Mouse (Mus musculus) myocyte (in vitro differentiated cells): ENCODE measurements around the gene Whrn. TPM values are rescaled to one million over a fixed set of nuclear protein-coding genes. Genes with fewer than 3 reads are reported as not detected.
A peak's percentile ranks its signal among the peaks of the same experiment; 100 is the strongest.

Experiments used
- H3K27me3 ChIP-seq: one replicate; pipeline ENCODE4 v1.6.1; 2011; ENCODE audit not compliant: control insufficient read depth, insufficient read depth, insufficient read length
- H3K36me3 ChIP-seq: one replicate; pipeline ENCODE4 v1.6.1; 2011; ENCODE audit not compliant: control insufficient read depth, insufficient read depth
- H3K4me2 ChIP-seq: one replicate; pipeline ENCODE4 v1.6.1; 2011; ENCODE audit warnings: low read depth, control low read depth
- H3K4me3 ChIP-seq: one replicate; pipeline ENCODE4 v1.5.1; 2011; ENCODE audit warnings: mild to moderate bottlenecking, control low read depth, moderate library complexity
- H3K79me2 ChIP-seq: one replicate; pipeline ENCODE4 v1.6.1; 2011; ENCODE audit not compliant: control insufficient read depth, insufficient read depth
- H3ac ChIP-seq: one replicate; pipeline ENCODE4 v1.6.1; 2011; ENCODE audit not compliant: control insufficient read depth, insufficient read length
- CEBPB ChIP-seq: IDR thresholded peaks from 2 replicates; pipeline ENCODE4 v1.6.1; 2011; ENCODE audit warnings: mild to moderate bottlenecking, moderate library complexity; ENCODE audit not compliant: poor library complexity, insufficient read depth, severe bottlenecking
- E2F4 ChIP-seq: IDR thresholded peaks from one replicate; pipeline ENCODE4 v1.6.1; 2011; ENCODE audit warnings: mild to moderate bottlenecking, control low read depth, moderate library complexity; ENCODE audit not compliant: insufficient read depth
- MAX ChIP-seq: IDR thresholded peaks from one replicate; pipeline ENCODE4 v1.6.1; 2011; ENCODE audit warnings: low read depth, mild to moderate bottlenecking, control low read depth
- MYOD1 ChIP-seq, 3 experiments: IDR thresholded peaks; one replicate each; pipeline ENCODE4 v1.6.1; 2011; ENCODE audit warnings: control low read depth in 2 of 3, low read depth in 2 of 3, mild to moderate bottlenecking in 2 of 3, moderate library complexity in 1 of 3; ENCODE audit not compliant: insufficient read length in 2 of 3, control insufficient read depth in 1 of 3
- MYOG ChIP-seq, 3 experiments: IDR thresholded peaks; one replicate each; pipeline ENCODE4 v1.6.1; 2011; ENCODE audit warnings: control low read depth in 2 of 3, low read depth in 2 of 3, mild to moderate bottlenecking in 2 of 3; ENCODE audit not compliant: insufficient read length in 2 of 3, control insufficient read depth in 1 of 3, insufficient read depth in 1 of 3
- POLR2A ChIP-seq: IDR thresholded peaks from one replicate; pipeline ENCODE4 v1.6.1; 2011; ENCODE audit warnings: low read depth, mild to moderate bottlenecking, control low read depth, moderate library complexity; ENCODE audit not compliant: insufficient read length
- POLR2AphosphoS2 ChIP-seq: IDR thresholded peaks from one replicate; pipeline ENCODE4 v1.6.1; 2011; ENCODE audit warnings: low read depth, control low read depth; ENCODE audit not compliant: insufficient read length
- REST ChIP-seq: IDR thresholded peaks from one replicate; pipeline ENCODE4 v1.6.1; 2011; ENCODE audit warnings: mild to moderate bottlenecking, control low read depth, moderate library complexity; ENCODE audit not compliant: insufficient read depth, insufficient read length
- SRF ChIP-seq: IDR thresholded peaks from one replicate; pipeline ENCODE4 v1.6.1; 2011; ENCODE audit warnings: low read depth; ENCODE audit not compliant: control insufficient read depth, insufficient read length
- TCF12 ChIP-seq: IDR thresholded peaks from one replicate; pipeline ENCODE4 v1.6.1; 2011; ENCODE audit warnings: mild to moderate bottlenecking, control low read depth; ENCODE audit not compliant: poor library complexity, insufficient read depth, severe bottlenecking
- TCF3 ChIP-seq: IDR thresholded peaks from one replicate; pipeline ENCODE4 v1.6.1; 2011; ENCODE audit warnings: low read depth, control low read depth; ENCODE audit not compliant: insufficient read length
- USF1 ChIP-seq: IDR thresholded peaks from one replicate; pipeline ENCODE4 v1.6.1; 2011; ENCODE audit warnings: low read depth, mild to moderate bottlenecking, control low read depth, moderate library complexity
- polyA plus RNA-seq: library from polyadenylated mRNA; unstranded; fragments of >200 nt; fragmentation: generic; extraction: Trizol; gene quantifications from one replicate; pipeline ENCODE4 v1.2.1, GENCODE M21; 2012; ENCODE audit warnings: missing spikeins

Gene Whrn
- polyA plus RNA-seq, 1 experiment: 18.8 TPM

- Histone ChIP-seq H3K4me3 (no peak overlapping the region), H3K79me2 (no peaks in the 10 kb centered on the region), H3K4me2 (no peak overlapping the region), H3K27me3 (no peaks in the 10 kb centered on the region), H3ac (no peak overlapping the region), H3K36me3 (peaks cover 33% of the 10 kb centered on the region)
- TF ChIP-seq REST: no peak
- no peak for TF ChIP-seq CEBPB
- no peak for TF ChIP-seq POLR2AphosphoS2
- no peak for TF ChIP-seq USF1
- no peak for TF ChIP-seq E2F4
- TF ChIP-seq MAX: no peak
- TF ChIP-seq SRF: no peak
Measured at GRCm38 (mm10) chr4:63373404-63373803, 122.4 kb downstream of the Whrn start.

GRCm38 (mm10) chr4:63371890-63372289, 123.9 kb downstream of the Whrn start:
- Histone ChIP-seq H3K4me3 (no peak overlapping the region), H3K36me3 (peaks cover 42% of the 10 kb centered on the region), H3K79me2 (no peaks in the 10 kb centered on the region), H3ac (no peak overlapping the region), H3K4me2 (no peak overlapping the region), H3K27me3 (no peaks in the 10 kb centered on the region)
- no peak for TF ChIP-seq TCF3
- no peak for TF ChIP-seq REST
- no peak for TF ChIP-seq TCF12
- no peak for TF ChIP-seq E2F4
- TF ChIP-seq POLR2AphosphoS2: no peak
- no peak for TF ChIP-seq MAX
- TF ChIP-seq MYOD1 (IDR thresholded peaks at IDR 0.05; ENCODE audit: control insufficient read depth in 1 of 3, insufficient read length in 2 of 3, low read depth in 2 of 3): no peak
- no peak for TF ChIP-seq CEBPB
- TF ChIP-seq POLR2A: no peak
- no peak for TF ChIP-seq USF1
- TF ChIP-seq SRF: no peak

- peaks cover 35% of the 10 kb centered on the region for H3K36me3 ChIP-seq
- no peak overlapping the region for H3ac ChIP-seq
- H3K4me2 ChIP-seq: no peak overlapping the region
- no peak for TF ChIP-seq E2F4
- no peak for TF ChIP-seq MAX
- no peak for TF ChIP-seq MYOD1 (IDR thresholded peaks at IDR 0.05; ENCODE audit: control insufficient read depth in 1 of 3, insufficient read length in 2 of 3, low read depth in 2 of 3)
- TF ChIP-seq POLR2A: no peak
- no peak for TF ChIP-seq MYOG (IDR thresholded peaks at IDR 0.05; ENCODE audit: control insufficient read depth in 1 of 3, insufficient read depth in 1 of 3, insufficient read length in 2 of 3, low read depth in 2 of 3)
- TF ChIP-seq POLR2AphosphoS2: no peak
- no peak for TF ChIP-seq REST
- TF ChIP-seq USF1: no peak
- TF ChIP-seq SRF: no peak
- no peak for TF ChIP-seq TCF12
- TF ChIP-seq CEBPB: no peak
- no peak for TF ChIP-seq TCF3
- no peak overlapping the region for H3K4me3 ChIP-seq
- no peaks in the 10 kb centered on the region for H3K79me2 ChIP-seq
- H3K27me3 ChIP-seq: no peaks in the 10 kb centered on the region
Measured at GRCm38 (mm10) chr4:63370897-63371296, 124.9 kb downstream of the Whrn start.

GRCm38 (mm10) chr4:63368577-63368976, 127.2 kb downstream of the Whrn start:
- no peaks in the 10 kb centered on the region for H3K27me3 ChIP-seq
- H3K79me2 ChIP-seq: no peaks in the 10 kb centered on the region
- TF ChIP-seq E2F4 (no peak), POLR2A (peak; percentile 25), TCF12 (no peak), MYOG (IDR thresholded peaks at IDR 0.05; ENCODE audit: control insufficient read depth in 1 of 3, insufficient read depth in 1 of 3, insufficient read length in 2 of 3, low read depth in 2 of 3) (no peak), SRF (no peak), MAX (no peak), REST (no peak), MYOD1 (IDR thresholded peaks at IDR 0.05; ENCODE audit: control insufficient read depth in 1 of 3, insufficient read length in 2 of 3, low read depth in 2 of 3) (peak in 1 of 3 experiments; percentile 7), CEBPB (no peak)
- no peak overlapping the region for H3K4me2 ChIP-seq
- no peak overlapping the region for H3ac ChIP-seq
- H3K36me3 ChIP-seq: peaks cover 28% of the 10 kb centered on the region
- H3K4me3 ChIP-seq: no peak overlapping the region

Other genes with a start within 250 kb of the Whrn start
- not detected for gene Orm1, start 151.4 kb downstream of the Whrn start, polyA plus RNA-seq
- gene Orm3, start 139.8 kb downstream of the Whrn start, polyA plus RNA-seq: 0.07 TPM
- not detected for gene Orm2, start 133.5 kb downstream of the Whrn start, polyA plus RNA-seq
- gene Akna, start 92.6 kb downstream of the Whrn start, polyA plus RNA-seq: 5.6 TPM
- gene Atp6v1g1, start 48.8 kb upstream of the Whrn start, polyA plus RNA-seq: 447 TPM
- gene Tmem268, start 62.8 kb upstream of the Whrn start, polyA plus RNA-seq: 19.5 TPM
- not detected for gene Gm11213, start 109.3 kb upstream of the Whrn start, polyA plus RNA-seq
- not detected for gene Tex48, start 126.4 kb upstream of the Whrn start, polyA plus RNA-seq
- not detected for gene Gm11214, start 167.4 kb upstream of the Whrn start, polyA plus RNA-seq
- gene Tnfsf15, start 249.1 kb upstream of the Whrn start, polyA plus RNA-seq: 0.29 TPM